In the genomic region with DNA sequence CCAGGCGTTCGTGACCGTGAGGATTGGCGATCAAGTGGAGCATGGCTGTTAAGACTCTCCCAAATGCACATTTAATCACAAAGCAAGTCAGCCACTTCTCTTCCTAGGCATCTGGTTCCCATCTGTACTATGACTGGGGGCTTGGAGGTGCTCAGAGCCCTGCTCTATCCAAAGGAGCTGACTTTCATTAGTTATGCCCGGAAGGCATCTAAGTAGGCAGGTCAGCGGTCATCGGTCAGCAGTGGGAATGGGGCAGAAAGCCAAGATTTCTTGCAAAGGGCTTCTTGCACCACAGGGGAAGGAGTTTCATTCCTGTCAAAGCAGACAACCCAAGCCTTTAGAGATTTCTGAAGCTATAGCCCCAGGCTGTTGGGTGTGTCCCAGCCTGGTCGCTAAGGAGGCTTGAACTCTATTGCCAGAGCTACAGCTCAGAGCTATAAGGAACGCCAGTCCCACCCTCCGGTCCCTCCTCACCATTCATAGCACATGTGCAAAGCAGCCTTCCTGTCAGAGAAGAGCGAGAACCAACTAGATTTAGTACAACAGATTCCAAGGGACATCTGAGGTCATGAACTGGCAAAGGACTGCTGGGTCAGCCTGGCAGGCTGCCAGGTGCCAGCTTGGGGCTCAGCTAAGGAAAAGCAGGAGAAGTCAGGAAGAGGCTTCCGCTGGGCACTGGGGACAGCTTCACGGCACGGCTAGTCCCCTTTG, we compare ENCODE assay signal across 8 mouse cellular contexts.
A peak's percentile ranks its signal among the peaks of the same experiment; 100 is the strongest.
DNase-seq lines count a peak whose midpoint lies in the region; ATAC-seq and TF ChIP-seq lines count a peak whose summit lies in the region.

No protein-coding gene starts in this region.

- no peak overlapping the region for H3K9ac ChIP-seq in limb, embryonic 12.5 days (replicated peaks)

- H3K4me1 ChIP-seq in limb, embryonic 12.5 days (replicated peaks): peaks cover 47% of the 10 kb centered on the region

- ATAC-seq in limb, embryonic 12.5 days (ENCODE audit: insufficient number of reproducible peaks, insufficient read depth, low FRiP score, low TSS enrichment, low read depth): peak; percentile 52; the same call in 1 of the 2 replicates
- ATAC-seq in inflammation-experienced regulatory T-cells, adult 6 months: no peak

- H3K4me2 ChIP-seq in limb, embryonic 12.5 days: peak overlapping the region; percentile 29

- H3K36me3 ChIP-seq in limb, embryonic 12.5 days: no peaks in the 10 kb centered on the region

- TF ChIP-seq CTCF in left cerebral cortex, adult 2 months (IDR thresholded peaks at IDR 0.05): no peak

- no peaks in the 10 kb centered on the region for H3K9me3 ChIP-seq in limb, embryonic 12.5 days

- peaks cover 15% of the 10 kb centered on the region; the same call in 1 of the 2 replicates for H3K27me3 ChIP-seq in limb, embryonic 12.5 days

- 19% methylated on average over 14 of the region's 14 CpGs for WGBS in limb, embryonic 12.5 days

- peak overlapping the region; percentile 26; the same call in 1 of the 2 replicates for H3K27ac ChIP-seq in limb, embryonic 12.5 days
- H3K27ac ChIP-seq in left cerebral cortex, adult 2 months: no peak overlapping the region

- intact Hi-C loops in heart, postnatal 25 days (cut with DNase I): loop anchor here (5.0 kb wide), 2 partner anchors 38 to 292 kb away; no protein-coding TSS in a partner anchor
- intact Hi-C loops in heart, postnatal 14 days (cut with DNase I): no loop called here
- intact Hi-C loops in left cerebral cortex, adult 2 months (cut with DNase I): no loop called here

- H3K4me3 ChIP-seq in limb, embryonic 12.5 days (replicated peaks): no peak overlapping the region
- no peak overlapping the region for H3K4me3 ChIP-seq in left cerebral cortex, adult 2 months

- peak; percentile 97 for DNase-seq in heart, adult 11 months
- DNase-seq in heart, postnatal 25 days (ENCODE audit: low spot score): no peak
- DNase-seq in cerebellum, adult 9-11 months: peak; percentile 46
- peak; percentile 61 to 63 for DNase-seq in heart, postnatal 14 days
- no peak for DNase-seq in left cerebral cortex, adult 2 months (ENCODE audit: extremely low spot score in 1 of 2, low spot score in 2 of 2)
- no peak for DNase-seq in left cerebral cortex, adult 11 months (ENCODE audit: low spot score)

Comparison
In these comparisons a context has a peak if more than half of its experiments do, and no peak if none do; other contexts are left out.
1. DNase-seq: peak in heart, adult 11 months (single experiment), cerebellum, adult 9-11 months (single experiment) and heart, postnatal 14 days (2 of 2); none in heart, postnatal 25 days (single experiment), left cerebral cortex, adult 2 months (0 of 2) and left cerebral cortex, adult 11 months (single experiment).